Mouse (Mus musculus): ENCODE results near the gene Sumf2. TPM values are rescaled to one million over a fixed set of nuclear protein-coding genes. Genes with fewer than 3 reads are reported as not detected.

Gene Sumf2
- polyA plus RNA-seq (2012; fragmentation: generic; extraction: Trizol), result 48.6 TPM
- long read RNA-seq, experiment 1, transcript Sumf2-204 (9 exons, 2,264 nt), result major isoform, 48 of 59 reads
- long read RNA-seq, experiment 1, partial matches to known transcripts, result 1 of 59 reads
- long read RNA-seq, experiment 1, other reads (novel, unspliced or antisense), result 10 of 59 reads
- long read RNA-seq, experiment 2, transcript Sumf2-204 (9 exons, 2,264 nt), result major isoform, 224 of 255 reads
- long read RNA-seq, experiment 2, partial matches to known transcripts, result 1 of 255 reads
- long read RNA-seq, experiment 2, other reads (novel, unspliced or antisense), result 30 of 255 reads

- TF ChIP-seq USF1 (IDR thresholded peaks at IDR 0.05; ENCODE audit: low read depth) (no peak), MAX (IDR thresholded peaks at IDR 0.05) (peak; percentile 63)
- H3ac ChIP-seq (ENCODE audit: control insufficient read depth, insufficient read length, low read depth), result peak within 1 kb of the TSS; percentile 85
- peaks cover 10% of the 10 kb centered on the region for H3K79me3 ChIP-seq (ENCODE audit: low read depth)
- peaks cover 31% of the 10 kb centered on the region for H3K79me2 ChIP-seq (ENCODE audit: control insufficient read depth, insufficient read depth)
- peaks cover 33% of the 10 kb centered on the region for H3K36me3 ChIP-seq (ENCODE audit: control insufficient read depth, insufficient read depth)
- peak within 1 kb of the TSS; percentile 68 for H3K4me3 ChIP-seq (ENCODE audit: insufficient read depth, poor library complexity, severe bottlenecking)
- H3K27me3 ChIP-seq (ENCODE audit: control insufficient read depth, insufficient read depth, insufficient read length), result no peaks in the 10 kb centered on the region
Observed at GRCm38 (mm10) chr5:129846752-129847557, at the start of gene Sumf2. TSS of gene Sumf2 (plus strand) at chr5:129846986.

GRCm38 (mm10) chr5:129844848-129845247 is 1.9 kb upstream of the Sumf2 start:
- peaks cover 27% of the 10 kb centered on the region for H3K79me2 ChIP-seq (ENCODE audit: control insufficient read depth, insufficient read depth)
- H3K27me3 ChIP-seq (ENCODE audit: control insufficient read depth, insufficient read depth, insufficient read length), result no peaks in the 10 kb centered on the region
- H3ac ChIP-seq (ENCODE audit: control insufficient read depth, insufficient read length, low read depth), result no peak overlapping the region
- H3K79me3 ChIP-seq (ENCODE audit: low read depth), result peaks cover 10% of the 10 kb centered on the region
- H3K36me3 ChIP-seq (ENCODE audit: control insufficient read depth, insufficient read depth), result peaks cover 27% of the 10 kb centered on the region
- no peak overlapping the region for H3K4me3 ChIP-seq (ENCODE audit: insufficient read depth, poor library complexity, severe bottlenecking)
- TF ChIP-seq MYOD1 (IDR thresholded peaks at IDR 0.05; ENCODE audit: control insufficient read depth, insufficient read length, low read depth), result no peak
- no peak for TF ChIP-seq MAX (IDR thresholded peaks at IDR 0.05)
- no peak for TF ChIP-seq FOSL1 (IDR thresholded peaks at IDR 0.05; ENCODE audit: insufficient read depth, low read length, poor library complexity, severe bottlenecking)
- TF ChIP-seq MYOG (IDR thresholded peaks at IDR 0.05; ENCODE audit: control insufficient read depth, extremely low read depth, insufficient read length), result no peak

- H3K36me3 ChIP-seq (ENCODE audit: control insufficient read depth, insufficient read depth), result peaks cover 33% of the 10 kb centered on the region
- no peaks in the 10 kb centered on the region for H3K27me3 ChIP-seq (ENCODE audit: control insufficient read depth, insufficient read depth, insufficient read length)
- TF ChIP-seq CTCF (IDR thresholded peaks at IDR 0.05; ENCODE audit: control insufficient read depth, insufficient read depth, insufficient read length), result no peak
- no peak for TF ChIP-seq FOSL1 (IDR thresholded peaks at IDR 0.05; ENCODE audit: insufficient read depth, low read length, poor library complexity, severe bottlenecking)
- TF ChIP-seq CEBPB (IDR thresholded peaks at IDR 0.05; ENCODE audit: low read depth), result no peak
- H3K4me3 ChIP-seq (ENCODE audit: insufficient read depth, poor library complexity, severe bottlenecking), result peak overlapping the region; percentile 68
- peaks cover 31% of the 10 kb centered on the region for H3K79me2 ChIP-seq (ENCODE audit: control insufficient read depth, insufficient read depth)
- peaks cover 10% of the 10 kb centered on the region for H3K79me3 ChIP-seq (ENCODE audit: low read depth)
- H3ac ChIP-seq (ENCODE audit: control insufficient read depth, insufficient read length, low read depth), result no peak overlapping the region
Observed at GRCm38 (mm10) chr5:129847558-129847820, 703 bp downstream of the Sumf2 start.

GRCm38 (mm10) chr5:129855163-129855562 is 8.4 kb downstream of the Sumf2 start:
- Histone ChIP-seq H3K36me3 (ENCODE audit: control insufficient read depth, insufficient read depth) (peaks cover 23% of the 10 kb centered on the region), H3ac (ENCODE audit: control insufficient read depth, insufficient read length, low read depth) (no peak overlapping the region), H3K79me2 (ENCODE audit: control insufficient read depth, insufficient read depth) (peaks cover 1% of the 10 kb centered on the region), H3K79me3 (ENCODE audit: low read depth) (no peaks in the 10 kb centered on the region), H3K27me3 (ENCODE audit: control insufficient read depth, insufficient read depth, insufficient read length) (no peaks in the 10 kb centered on the region), H3K4me3 (ENCODE audit: insufficient read depth, poor library complexity, severe bottlenecking) (no peak overlapping the region)
- TF ChIP-seq CEBPB (IDR thresholded peaks at IDR 0.05; ENCODE audit: low read depth), result no peak
- TF ChIP-seq CTCF (IDR thresholded peaks at IDR 0.05; ENCODE audit: control insufficient read depth, insufficient read depth, insufficient read length), result no peak
- no peak for TF ChIP-seq MYOG (IDR thresholded peaks at IDR 0.05; ENCODE audit: control insufficient read depth, extremely low read depth, insufficient read length)
- TF ChIP-seq FOSL1 (IDR thresholded peaks at IDR 0.05; ENCODE audit: insufficient read depth, low read length, poor library complexity, severe bottlenecking), result no peak
- no peak for TF ChIP-seq USF1 (IDR thresholded peaks at IDR 0.05; ENCODE audit: low read depth)
- no peak for TF ChIP-seq MYOD1 (IDR thresholded peaks at IDR 0.05; ENCODE audit: control insufficient read depth, insufficient read length, low read depth)
- no peak for TF ChIP-seq MAX (IDR thresholded peaks at IDR 0.05)

GRCm38 (mm10) chr5:129856414-129856813 is 9.6 kb downstream of the Sumf2 start:
- H3K79me3 ChIP-seq (ENCODE audit: low read depth), result no peaks in the 10 kb centered on the region
- TF ChIP-seq USF1 (IDR thresholded peaks at IDR 0.05; ENCODE audit: low read depth), result no peak
- no peaks in the 10 kb centered on the region for H3K27me3 ChIP-seq (ENCODE audit: control insufficient read depth, insufficient read depth, insufficient read length)
- H3K4me3 ChIP-seq (ENCODE audit: insufficient read depth, poor library complexity, severe bottlenecking), result no peak overlapping the region
- H3K79me2 ChIP-seq (ENCODE audit: control insufficient read depth, insufficient read depth), result no peaks in the 10 kb centered on the region
- no peak overlapping the region for H3ac ChIP-seq (ENCODE audit: control insufficient read depth, insufficient read length, low read depth)
- peaks cover 21% of the 10 kb centered on the region for H3K36me3 ChIP-seq (ENCODE audit: control insufficient read depth, insufficient read depth)

GRCm38 (mm10) chr5:129862325-129862724 is 15.5 kb downstream of the Sumf2 start:
- Histone ChIP-seq H3K36me3 (ENCODE audit: control insufficient read depth, insufficient read depth) (peaks cover 5% of the 10 kb centered on the region), H3ac (ENCODE audit: control insufficient read depth, insufficient read length, low read depth) (no peak overlapping the region), H3K27me3 (ENCODE audit: control insufficient read depth, insufficient read depth, insufficient read length) (no peaks in the 10 kb centered on the region), H3K79me3 (ENCODE audit: low read depth) (no peaks in the 10 kb centered on the region), H3K4me3 (ENCODE audit: insufficient read depth, poor library complexity, severe bottlenecking) (no peak overlapping the region), H3K79me2 (ENCODE audit: control insufficient read depth, insufficient read depth) (no peaks in the 10 kb centered on the region)
- TF ChIP-seq MYOG (IDR thresholded peaks at IDR 0.05; ENCODE audit: control insufficient read depth, extremely low read depth, insufficient read length), result no peak
- TF ChIP-seq CTCF (IDR thresholded peaks at IDR 0.05; ENCODE audit: control insufficient read depth, insufficient read depth, insufficient read length), result no peak
- no peak for TF ChIP-seq USF1 (IDR thresholded peaks at IDR 0.05; ENCODE audit: low read depth)
- no peak for TF ChIP-seq FOSL1 (IDR thresholded peaks at IDR 0.05; ENCODE audit: insufficient read depth, low read length, poor library complexity, severe bottlenecking)
- TF ChIP-seq MAX (IDR thresholded peaks at IDR 0.05), result no peak
- no peak for TF ChIP-seq MYOD1 (IDR thresholded peaks at IDR 0.05; ENCODE audit: control insufficient read depth, insufficient read length, low read depth)
- no peak for TF ChIP-seq CEBPB (IDR thresholded peaks at IDR 0.05; ENCODE audit: low read depth)
